Mouse (Mus musculus): ENCODE results near the gene Gng10. TPM values are rescaled to one million over a fixed set of nuclear protein-coding genes. Genes with fewer than 3 reads are reported as not detected.

Gene Gng10
- total and polyA plus RNA-seq, 3 experiments: 55.6 to 189 (median 78.6) TPM

- DNase-seq (ENCODE audit: extremely low read depth): no peak
- Histone ChIP-seq H3K4me3 (replicated peaks in 1 of 3; ENCODE audit: low read depth in 2 of 3, low read length in 2 of 3, poor library complexity in 1 of 3) (no peak overlapping the region), H3K36me3 (replicated peaks in 1 of 2; ENCODE audit: control insufficient read depth in 1 of 2, insufficient read depth in 1 of 2, low read length in 1 of 2) (no peaks in the 10 kb centered on the region), H3K4me1 (ENCODE audit: control insufficient read depth in 1 of 2, insufficient read depth in 2 of 2) (no peaks in the 10 kb centered on the region), H3K4me2 (ENCODE audit: insufficient read depth, low read depth, poor library complexity, severe bottlenecking) (no peak overlapping the region), H3K27me3 (replicated peaks) (no peaks in the 10 kb centered on the region), H3K9me3 (replicated peaks; ENCODE audit: low read length) (no peaks in the 10 kb centered on the region), H3K79me2 (replicated peaks; ENCODE audit: control insufficient read depth, extremely low read depth, insufficient read depth, poor library complexity, severe bottlenecking) (no peaks in the 10 kb centered on the region), H3K27ac (ENCODE audit: insufficient read depth, low read depth) (no peak overlapping the region), H3K9ac (ENCODE audit: insufficient read depth, low read depth) (no peak overlapping the region)
- TF ChIP-seq EP300 (IDR thresholded peaks at IDR 0.05; ENCODE audit: low read length): no peak
- TF ChIP-seq SIN3A (IDR thresholded peaks at IDR 0.05; ENCODE audit: low read length): no peak
- TF ChIP-seq MAFK (IDR thresholded peaks at IDR 0.05; ENCODE audit: insufficient replicate concordance, low read length): no peak
- no peak for TF ChIP-seq TCF12 (IDR thresholded peaks at IDR 0.05; ENCODE audit: low read depth, low read length)
- no peak for TF ChIP-seq GABPA (IDR thresholded peaks at IDR 0.05; ENCODE audit: insufficient replicate concordance, low read depth, low read length)
- no peak for TF ChIP-seq KAT2A (IDR thresholded peaks at IDR 0.05; ENCODE audit: insufficient replicate concordance, low read length)
- no peak for TF ChIP-seq JUN (IDR thresholded peaks at IDR 0.05; ENCODE audit: insufficient read depth, low read depth, low read length)
- TF ChIP-seq JUND (conservative IDR thresholded peaks at IDR 0.05; ENCODE audit: low read depth, low read length): no peak
- in situ Hi-C loops (cut with MboI; ENCODE audit: low pct_ligation_motif_present, low pct_unique_long_range_greater_than_20kb, low sequenced_read_pairs): no loop called here
- dilution Hi-C loops (cut with MboI; ENCODE audit: extremely low pct_ligation_motif_present, extremely low pct_unique_long_range_greater_than_20kb, low sequenced_read_pairs): no loop called here
Observed at GRCm38 (mm10) chr4:59062526-59062925, 27.6 kb downstream of the Gng10 start.

DNA sequence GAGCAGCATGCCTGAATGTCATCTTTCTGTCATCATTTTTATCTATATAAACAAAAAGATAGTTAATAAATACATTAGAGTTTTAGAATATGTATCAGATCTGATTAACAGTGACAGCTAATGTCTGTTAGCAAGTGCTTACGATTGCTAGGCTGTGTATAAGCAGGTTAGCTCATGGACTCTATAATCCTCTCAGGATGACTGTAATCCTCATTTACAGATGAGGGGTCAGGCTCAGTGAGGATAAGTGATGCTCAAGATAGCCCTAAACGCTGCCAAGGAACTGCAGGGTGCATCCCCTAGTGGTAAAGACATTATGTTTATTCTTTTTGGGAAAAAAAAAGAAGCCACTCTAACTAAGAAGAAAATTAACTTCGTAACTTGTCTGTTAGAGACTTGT, 34.4 kb downstream of the Gng10 start:
- in situ Hi-C loops (cut with MboI; ENCODE audit: low pct_ligation_motif_present, low pct_unique_long_range_greater_than_20kb, low sequenced_read_pairs): no loop called here
- no peak overlapping the region for H3K27ac ChIP-seq (ENCODE audit: insufficient read depth, low read depth)
- H3K79me2 ChIP-seq (replicated peaks; ENCODE audit: control insufficient read depth, extremely low read depth, insufficient read depth, poor library complexity, severe bottlenecking): no peaks in the 10 kb centered on the region
- no peaks in the 10 kb centered on the region for H3K36me3 ChIP-seq (replicated peaks in 1 of 2; ENCODE audit: control insufficient read depth in 1 of 2, insufficient read depth in 1 of 2, low read length in 1 of 2)
- no peaks in the 10 kb centered on the region for H3K4me1 ChIP-seq (ENCODE audit: control insufficient read depth in 1 of 2, insufficient read depth in 2 of 2)
- H3K9ac ChIP-seq (ENCODE audit: insufficient read depth, low read depth): no peak overlapping the region
- no peak for TF ChIP-seq CTCF (conservative IDR thresholded peaks at IDR 0.05 in 1 of 2, IDR thresholded peaks at IDR 0.05 in 1 of 2; ENCODE audit: low read depth in 2 of 2, low read length in 2 of 2)
- TF ChIP-seq SIN3A (IDR thresholded peaks at IDR 0.05; ENCODE audit: low read length): no peak
- no peak for TF ChIP-seq KAT2A (IDR thresholded peaks at IDR 0.05; ENCODE audit: insufficient replicate concordance, low read length)
- no peak for TF ChIP-seq CHD1 (IDR thresholded peaks at IDR 0.05; ENCODE audit: low read depth, low read length)
- TF ChIP-seq MAFK (IDR thresholded peaks at IDR 0.05; ENCODE audit: insufficient replicate concordance, low read length): no peak
- no peak for TF ChIP-seq BHLHE40 (IDR thresholded peaks at IDR 0.05; ENCODE audit: low read depth, low read length)
- no peak for TF ChIP-seq NELFE (IDR thresholded peaks at IDR 0.05; ENCODE audit: low read depth, low read length)
- TF ChIP-seq POLR2A (IDR thresholded peaks at IDR 0.05; ENCODE audit: low read depth, low read length): no peak
- no peak for TF ChIP-seq IRF4 (IDR thresholded peaks at IDR 0.05; ENCODE audit: low read depth, low read length)
- TF ChIP-seq ELF1 (IDR thresholded peaks at IDR 0.05; ENCODE audit: low read depth, low read length): no peak
- no peak for TF ChIP-seq E2F4 (IDR thresholded peaks at IDR 0.05; ENCODE audit: insufficient replicate concordance, low read depth, low read length)
- H3K27me3 ChIP-seq (replicated peaks): no peaks in the 10 kb centered on the region
- no peak overlapping the region for H3K4me3 ChIP-seq (replicated peaks in 1 of 3; ENCODE audit: low read depth in 2 of 3, low read length in 2 of 3, poor library complexity in 1 of 3)
- no peak overlapping the region for H3K4me2 ChIP-seq (ENCODE audit: insufficient read depth, low read depth, poor library complexity, severe bottlenecking)
- no peaks in the 10 kb centered on the region for H3K9me3 ChIP-seq (replicated peaks; ENCODE audit: low read length)
- DNase-seq (ENCODE audit: extremely low read depth): no peak
- dilution Hi-C loops (cut with MboI; ENCODE audit: extremely low pct_ligation_motif_present, extremely low pct_unique_long_range_greater_than_20kb, low sequenced_read_pairs): no loop called here
